Mouse (Mus musculus) MEL (cell line): Measurements from ENCODE around the gene Samm50.

Experiments used
- CTCF ChIP-seq, 3 experiments: IDR thresholded peaks in 2 of 3; conservative IDR thresholded peaks in 1 of 3; 2 replicates each; pipeline ENCODE4 v1.5.1; 2011 to 2012; ENCODE audit warnings: low read length in 3 of 3, low read depth in 2 of 3, mild to moderate bottlenecking in 2 of 3, improper control_type of control experiment in 1 of 3, inconsistent platforms in 1 of 3, mixed read lengths in 1 of 3, moderate library complexity in 1 of 3; ENCODE audit not compliant: control insufficient read depth in 1 of 3, insufficient read depth in 1 of 3, poor library complexity in 1 of 3, severe bottlenecking in 1 of 3
- EP300 ChIP-seq, 2 experiments: IDR thresholded peaks; 2 replicates each; pipeline ENCODE4 v1.6.1; 2011; ENCODE audit warnings: improper control_type of control experiment in 2 of 2, low read length in 2 of 2, low read depth in 1 of 2, mild to moderate bottlenecking in 1 of 2
- GABPA ChIP-seq: IDR thresholded peaks from 2 replicates; pipeline ENCODE4 v1.6.1; 2012; ENCODE audit warnings: low read depth, mild to moderate bottlenecking, inconsistent platforms, low read length, improper control_type of control experiment, moderate library complexity

DNA sequence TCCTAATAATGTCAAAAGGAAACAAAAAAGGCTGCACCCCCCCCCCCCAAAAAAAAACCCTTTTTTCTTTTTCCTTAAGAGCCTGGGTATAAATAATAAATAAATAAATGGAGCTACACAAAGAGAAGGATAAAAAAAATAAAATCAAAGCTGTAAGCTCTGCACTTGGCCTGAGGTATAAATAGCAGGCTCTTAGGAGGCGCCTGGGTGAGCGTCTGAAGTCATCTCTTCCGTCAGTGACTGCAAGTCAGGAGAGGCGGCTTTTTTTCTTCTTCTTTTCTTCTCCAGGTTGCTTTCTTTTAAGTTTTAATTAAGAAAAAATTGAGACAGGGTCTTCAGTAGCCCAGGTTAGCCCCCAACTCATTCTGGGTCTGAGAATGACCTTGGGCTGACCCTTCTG is 74.2 kb downstream of the Samm50 start:
- TF ChIP-seq CTCF (IDR thresholded peaks at IDR 0.05 in 2 of 3, conservative IDR thresholded peaks at IDR 0.05 in 1 of 3; ENCODE audit: control insufficient read depth in 1 of 3, insufficient read depth in 1 of 3, low read depth in 2 of 3, low read length in 3 of 3, poor library complexity in 1 of 3, severe bottlenecking in 1 of 3) (no peak), EP300 (IDR thresholded peaks at IDR 0.05; ENCODE audit: low read depth in 1 of 2, low read length in 2 of 2) (no peak), GABPA (no peak)
